Mouse (Mus musculus): ENCODE data around the gene Pcca. TPM values are rescaled to one million over a fixed set of nuclear protein-coding genes. Genes with fewer than 3 reads are reported as not detected.
A peak's percentile ranks its signal among the peaks of the same experiment; 100 is the strongest.
"Not testable (repeated sequence)": the region's sequence is repeated elsewhere in the genome, so short reads cannot be mapped to it uniquely, and the experiment has no call there.

Gene Pcca
- polyA plus RNA-seq, 1 experiment from 2014 or later = 32.2 TPM

DNA sequence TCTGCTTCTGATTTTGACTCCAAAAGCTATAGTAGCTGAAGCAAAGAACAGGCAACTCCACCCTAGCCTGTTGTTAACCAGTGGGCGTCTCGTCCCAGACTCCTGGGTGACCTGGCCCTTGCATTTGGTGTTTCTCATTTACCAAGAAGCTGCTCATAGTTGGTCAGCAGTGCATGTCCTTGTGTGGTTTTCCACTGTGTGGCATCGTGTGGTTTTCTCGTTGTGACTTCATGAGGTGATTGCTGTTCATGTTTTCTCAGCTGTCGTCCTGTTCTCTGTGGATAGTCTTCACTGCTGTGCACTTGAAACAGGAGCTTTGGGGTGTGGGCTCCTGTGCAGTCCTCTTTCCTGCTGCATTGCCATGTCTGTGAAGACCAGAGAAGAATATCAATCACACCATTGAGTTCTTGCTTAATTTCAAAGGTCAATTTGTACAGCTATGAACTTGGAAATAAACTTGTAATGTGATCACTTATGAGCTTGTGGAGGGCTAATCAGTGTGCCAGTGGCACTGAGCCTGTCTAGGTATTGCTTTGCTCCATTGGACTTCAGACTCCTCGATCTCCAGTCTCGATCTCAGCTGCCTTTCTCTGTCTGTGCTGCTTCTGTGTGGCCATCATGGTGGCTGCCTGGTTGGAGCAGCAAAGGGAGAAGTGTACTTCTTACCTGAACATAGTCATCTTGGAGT, 40.1 kb downstream of the Pcca start:
- Histone ChIP-seq H3K4me3 (no peak overlapping the region), H3K9me3 (no peaks in the 10 kb centered on the region), H3K4me2 (replicated peaks) (no peak overlapping the region), H3K9ac (replicated peaks) (no peak overlapping the region), H3K27ac (replicated peaks) (no peak overlapping the region), H3K27me3 (no peaks in the 10 kb centered on the region), H3K4me1 (no peaks in the 10 kb centered on the region), H3K36me3 (0 out of 2 replicates have a peak, but pooled peaks cover 4% of the 10 kb centered on the region)
- ATAC-seq (ENCODE audit: low FRiP score, low read depth) = no peak
- WGBS = 84% methylated on average over 7 of the region's 7 CpGs

DNA sequence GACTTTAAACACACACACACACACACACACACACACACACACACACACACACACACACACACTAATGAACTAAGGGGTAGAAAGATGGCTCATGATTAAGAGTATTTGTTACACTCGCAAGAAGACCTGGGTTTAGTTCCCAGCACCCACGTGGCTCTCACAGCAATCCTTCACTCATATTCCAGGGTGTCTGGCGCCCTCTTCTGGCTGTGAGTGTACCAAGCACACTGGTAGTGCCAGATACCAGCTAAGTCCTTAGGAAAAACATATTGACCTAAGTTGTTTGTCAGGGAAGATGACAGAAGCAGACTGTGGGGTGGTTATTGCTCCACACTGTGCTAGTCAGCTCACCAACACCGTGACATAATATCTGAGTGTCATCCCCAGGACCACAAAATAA, 43.7 kb downstream of the Pcca start:
- Histone ChIP-seq H3K4me2 (replicated peaks) (no peak overlapping the region), H3K27ac (replicated peaks) (no peak overlapping the region), H3K9ac (replicated peaks) (no peak overlapping the region), H3K4me1 (no peaks in the 10 kb centered on the region; the same call in 1 of the 2 replicates), H3K27me3 (no peaks in the 10 kb centered on the region), H3K9me3 (no peaks in the 10 kb centered on the region), H3K4me3 (no peak overlapping the region), H3K36me3 (0 out of 2 replicates have a peak, but pooled peaks cover 4% of the 10 kb centered on the region)
- ATAC-seq (ENCODE audit: low FRiP score, low read depth) = no peak
- 90% methylated on average over 4 of the region's 4 CpGs for WGBS

DNA sequence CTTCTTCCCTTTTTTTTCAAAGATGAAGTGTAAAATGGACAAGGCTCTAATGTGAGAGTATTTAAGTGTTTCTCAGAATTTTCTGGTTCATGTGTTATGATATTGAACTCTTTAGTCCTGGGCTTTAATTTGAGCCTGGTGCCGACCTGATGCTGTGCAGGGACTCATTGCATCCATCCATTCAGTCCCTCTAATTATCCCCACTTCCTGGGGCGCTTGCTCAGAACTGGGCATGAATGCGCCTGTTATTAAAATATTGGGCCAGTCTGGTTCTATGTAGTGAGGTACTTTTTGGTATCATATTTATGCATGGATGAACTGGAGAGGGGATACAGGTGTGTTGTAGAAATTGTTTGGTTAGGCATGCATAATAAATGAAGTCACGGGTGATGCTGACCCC, 47.9 kb downstream of the Pcca start:
- Histone ChIP-seq H3K27ac (replicated peaks) (no peak overlapping the region), H3K9ac (replicated peaks) (no peak overlapping the region), H3K4me1 (no peaks in the 10 kb centered on the region; the same call in 1 of the 2 replicates), H3K36me3 (0 out of 2 replicates have a peak, but pooled peaks cover 4% of the 10 kb centered on the region), H3K27me3 (no peaks in the 10 kb centered on the region), H3K4me2 (replicated peaks) (no peak overlapping the region), H3K9me3 (no peaks in the 10 kb centered on the region), H3K4me3 (no peak overlapping the region)
- ATAC-seq (ENCODE audit: low FRiP score, low read depth) = no peak
- WGBS = 74% methylated on average over 4 of the region's 4 CpGs

DNA sequence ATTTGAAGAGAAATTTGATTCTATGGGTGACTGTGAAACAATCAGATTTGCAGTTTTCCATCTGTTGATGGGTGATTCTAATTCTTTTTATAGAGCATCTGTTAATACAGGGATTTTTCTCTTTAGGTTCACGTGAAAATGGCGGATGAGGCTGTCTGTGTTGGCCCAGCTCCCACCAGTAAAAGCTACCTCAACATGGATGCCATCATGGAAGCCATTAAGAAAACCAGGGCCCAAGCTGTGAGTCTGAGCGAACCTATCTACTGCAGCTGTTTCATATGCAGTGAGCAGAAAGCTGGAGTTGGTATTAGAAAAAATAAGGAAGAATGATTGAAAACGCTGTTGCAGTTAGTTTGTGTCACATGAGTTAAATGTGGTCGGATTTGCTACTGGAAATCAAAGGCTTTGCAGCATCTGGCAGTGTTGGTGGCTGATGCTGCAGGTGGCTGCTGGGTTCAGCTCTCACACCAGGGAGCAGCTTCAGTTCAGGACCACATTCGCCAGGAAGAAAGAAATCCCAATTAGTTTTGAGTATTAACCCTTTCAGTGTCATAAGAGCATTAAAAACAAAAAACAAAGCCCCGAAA, 48.5 kb downstream of the Pcca start:
- no peak overlapping the region for H3K27ac ChIP-seq (replicated peaks)
- no peak overlapping the region for H3K4me2 ChIP-seq (replicated peaks)
- H3K9ac ChIP-seq (replicated peaks) = no peak overlapping the region
- no peaks in the 10 kb centered on the region for H3K9me3 ChIP-seq
- no peaks in the 10 kb centered on the region for H3K27me3 ChIP-seq
- H3K4me3 ChIP-seq = no peak overlapping the region
- 0 out of 2 replicates have a peak, but pooled peaks cover 4% of the 10 kb centered on the region for H3K36me3 ChIP-seq
- H3K4me1 ChIP-seq = no peaks in the 10 kb centered on the region; the same call in 1 of the 2 replicates
- no peak for ATAC-seq (ENCODE audit: low FRiP score, low read depth)
- 48% methylated on average over 7 of the region's 7 CpGs for WGBS

DNA sequence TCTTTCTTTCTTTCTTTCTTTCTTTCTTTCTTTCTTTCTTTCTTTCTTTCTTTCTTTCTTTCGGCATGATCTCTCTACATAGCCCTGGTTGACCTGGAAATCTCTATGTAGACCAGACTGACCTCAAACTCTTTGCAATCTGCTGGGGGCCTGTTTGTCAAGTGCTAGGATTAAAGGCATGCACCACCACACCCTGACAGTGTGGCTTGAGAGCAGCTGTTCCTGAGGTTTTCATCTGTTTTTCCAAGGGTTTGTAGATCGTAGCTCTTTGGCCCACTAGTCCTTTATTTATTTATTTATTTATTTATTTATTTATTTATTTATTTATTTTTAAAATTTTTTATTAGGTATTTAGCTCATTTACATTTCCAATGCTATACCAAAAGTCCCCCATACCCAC, 50.0 kb downstream of the Pcca start:
- H3K9ac ChIP-seq (replicated peaks); H3K4me2 ChIP-seq (replicated peaks); H3K27ac ChIP-seq (replicated peaks); H3K36me3 ChIP-seq; H3K4me1 ChIP-seq; H3K27me3 ChIP-seq; H3K9me3 ChIP-seq; ATAC-seq (ENCODE audit: low FRiP score, low read depth); H3K4me3 ChIP-seq: not testable (repeated sequence)
- WGBS = 89% methylated on average over 2 of the region's 2 CpGs

DNA sequence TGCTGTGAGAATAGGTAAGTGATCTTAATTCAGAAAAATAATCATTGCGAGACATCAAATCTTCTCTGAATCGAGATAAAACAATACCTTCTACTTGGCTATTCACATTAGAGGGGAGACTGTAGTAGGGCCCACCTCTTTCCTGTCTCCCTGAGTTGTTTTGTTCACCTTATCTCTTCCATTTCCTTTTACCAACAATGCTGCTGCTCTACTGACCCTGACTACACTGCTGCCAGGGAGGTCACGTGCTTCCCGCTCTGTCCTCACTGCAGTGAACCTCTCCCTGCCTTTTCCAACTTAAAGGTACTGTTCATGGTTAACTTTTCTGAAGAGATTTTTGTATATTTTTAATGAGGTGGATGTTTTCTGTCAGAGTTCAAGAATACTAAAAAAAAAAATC, 52.8 kb downstream of the Pcca start:
- no peaks in the 10 kb centered on the region; the same call in 1 of the 2 replicates for H3K4me1 ChIP-seq
- H3K9ac ChIP-seq (replicated peaks) = no peak overlapping the region
- H3K9me3 ChIP-seq = no peaks in the 10 kb centered on the region
- ATAC-seq (ENCODE audit: low FRiP score, low read depth) = no peak
- no peaks in the 10 kb centered on the region for H3K27me3 ChIP-seq
- H3K4me2 ChIP-seq (replicated peaks) = no peak overlapping the region
- no peaks in the 10 kb centered on the region for H3K36me3 ChIP-seq
- 86% methylated on average over 4 of the region's 4 CpGs for WGBS
- no peak overlapping the region for H3K4me3 ChIP-seq
- no peak overlapping the region for H3K27ac ChIP-seq (replicated peaks)

DNA sequence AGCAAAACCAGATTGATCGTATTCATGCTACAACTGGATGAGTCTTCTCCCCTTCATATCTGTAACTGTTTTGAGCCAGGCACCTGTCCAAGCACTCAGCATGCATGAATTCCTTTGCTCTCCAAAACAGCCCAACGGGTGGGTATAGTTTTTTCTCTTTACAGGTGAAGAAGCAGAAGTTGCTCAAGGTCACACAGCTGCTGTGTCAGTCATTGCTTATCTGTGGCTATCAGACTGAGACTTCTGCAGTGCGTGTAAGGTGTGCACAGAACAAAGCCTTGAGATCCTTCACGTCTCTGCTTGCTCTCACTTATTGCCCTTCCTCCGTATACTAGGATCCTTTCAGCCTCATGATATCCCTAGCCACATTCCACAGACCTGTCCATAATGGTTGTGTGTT, 63.4 kb downstream of the Pcca start:
- no peaks in the 10 kb centered on the region for H3K36me3 ChIP-seq
- 85% methylated on average over 5 of the region's 5 CpGs for WGBS
- no peak overlapping the region for H3K4me3 ChIP-seq
- H3K27me3 ChIP-seq = no peaks in the 10 kb centered on the region
- H3K9me3 ChIP-seq = no peaks in the 10 kb centered on the region
- ATAC-seq (ENCODE audit: low FRiP score, low read depth) = no peak
- H3K27ac ChIP-seq (replicated peaks) = no peak overlapping the region
- H3K4me1 ChIP-seq = peaks cover 3% of the 10 kb centered on the region; the same call in 1 of the 2 replicates
- H3K4me2 ChIP-seq (replicated peaks) = no peak overlapping the region
- H3K9ac ChIP-seq (replicated peaks) = no peak overlapping the region

DNA sequence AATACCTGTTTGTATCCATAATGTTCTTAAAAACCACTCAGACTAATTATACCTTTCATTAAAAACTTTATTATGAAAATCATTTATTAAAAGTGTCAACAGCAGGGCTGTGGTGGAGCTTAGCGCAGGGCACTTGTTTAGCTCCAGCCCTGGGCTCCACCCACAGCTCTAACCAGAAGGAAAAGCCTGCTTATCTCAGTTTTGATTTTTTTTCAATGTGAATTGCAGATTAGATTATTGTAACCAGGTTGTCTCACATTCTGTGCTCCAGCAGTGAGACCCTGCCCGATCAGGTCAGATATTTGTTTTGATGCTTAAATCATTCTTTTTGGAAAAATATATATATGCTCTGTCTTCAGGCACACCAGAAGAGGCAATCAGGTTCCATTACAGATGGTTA, 64.7 kb downstream of the Pcca start:
- ATAC-seq (ENCODE audit: low FRiP score, low read depth) = no peak

DNA sequence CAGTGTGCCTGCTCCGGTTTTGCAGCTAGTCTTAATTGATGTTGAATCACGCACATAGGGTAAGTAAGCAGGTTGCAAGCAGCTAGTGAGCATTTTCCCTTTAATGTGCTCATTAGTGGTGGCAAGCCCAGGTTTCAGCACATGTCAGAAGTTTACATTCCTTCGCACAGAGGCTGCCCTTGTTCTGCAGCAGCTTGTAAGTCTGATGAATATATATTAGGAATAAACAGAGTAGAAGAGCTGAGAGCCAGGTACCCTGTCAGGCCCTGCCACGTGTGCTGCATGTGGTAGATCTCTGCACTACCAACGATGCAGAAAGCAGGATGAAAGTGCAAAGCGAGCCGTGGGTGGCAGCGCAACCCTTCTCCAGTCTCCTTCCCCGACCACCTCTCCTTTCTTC, 65.7 kb downstream of the Pcca start:
- H3K27ac ChIP-seq (replicated peaks) = no peak overlapping the region
- no peak overlapping the region for H3K4me3 ChIP-seq
- H3K9me3 ChIP-seq = no peaks in the 10 kb centered on the region
- no peaks in the 10 kb centered on the region for H3K27me3 ChIP-seq
- no peak overlapping the region for H3K4me2 ChIP-seq (replicated peaks)
- H3K9ac ChIP-seq (replicated peaks) = no peak overlapping the region
- H3K4me1 ChIP-seq = peaks cover 6% of the 10 kb centered on the region; the same call in 1 of the 2 replicates
- ATAC-seq (ENCODE audit: low FRiP score, low read depth) = 0 out of 2 replicates have a peak, but pooled peaks have one; percentile 23
- H3K36me3 ChIP-seq = no peaks in the 10 kb centered on the region
- WGBS = 77% methylated on average over 9 of the region's 9 CpGs

More for the DNA sequence above, 64.7 kb downstream of the Pcca start:
- H3K4me3 ChIP-seq = no peak overlapping the region
- H3K9me3 ChIP-seq = no peaks in the 10 kb centered on the region
- no peak overlapping the region for H3K27ac ChIP-seq (replicated peaks)
- H3K9ac ChIP-seq (replicated peaks) = no peak overlapping the region
- H3K4me1 ChIP-seq = peaks cover 3% of the 10 kb centered on the region; the same call in 1 of the 2 replicates
- WGBS = 92% methylated on average over 2 of the region's 2 CpGs
- no peaks in the 10 kb centered on the region for H3K36me3 ChIP-seq
- no peaks in the 10 kb centered on the region for H3K27me3 ChIP-seq
- no peak overlapping the region for H3K4me2 ChIP-seq (replicated peaks)

DNA sequence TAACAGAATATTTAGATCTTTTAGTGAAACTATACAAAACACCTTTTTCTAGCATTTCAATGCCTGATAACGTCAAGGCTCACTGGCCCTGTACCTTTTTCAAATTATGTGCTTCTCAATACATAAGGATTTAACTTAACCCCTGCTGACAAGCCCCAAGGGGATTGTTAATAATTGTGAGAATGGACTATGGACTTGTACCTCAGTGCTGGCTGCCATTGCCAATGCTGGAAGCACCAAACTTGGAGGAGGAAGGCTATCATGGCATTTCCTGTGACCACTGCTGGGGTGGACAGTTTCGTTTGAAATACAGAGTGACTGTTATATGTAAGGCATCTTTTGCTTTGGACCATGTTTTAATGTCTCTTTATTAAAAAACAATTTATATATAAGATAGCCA, 68.6 kb downstream of the Pcca start:
- Histone ChIP-seq H3K4me1 (peaks cover 11% of the 10 kb centered on the region), H3K36me3 (no peaks in the 10 kb centered on the region), H3K27ac (replicated peaks) (no peak overlapping the region), H3K4me2 (replicated peaks) (no peak overlapping the region), H3K4me3 (no peak overlapping the region), H3K27me3 (no peaks in the 10 kb centered on the region), H3K9me3 (no peaks in the 10 kb centered on the region), H3K9ac (replicated peaks) (no peak overlapping the region)
- ATAC-seq (ENCODE audit: low FRiP score, low read depth) = no peak
- WGBS = 61% methylated on average over 2 of the region's 2 CpGs

DNA sequence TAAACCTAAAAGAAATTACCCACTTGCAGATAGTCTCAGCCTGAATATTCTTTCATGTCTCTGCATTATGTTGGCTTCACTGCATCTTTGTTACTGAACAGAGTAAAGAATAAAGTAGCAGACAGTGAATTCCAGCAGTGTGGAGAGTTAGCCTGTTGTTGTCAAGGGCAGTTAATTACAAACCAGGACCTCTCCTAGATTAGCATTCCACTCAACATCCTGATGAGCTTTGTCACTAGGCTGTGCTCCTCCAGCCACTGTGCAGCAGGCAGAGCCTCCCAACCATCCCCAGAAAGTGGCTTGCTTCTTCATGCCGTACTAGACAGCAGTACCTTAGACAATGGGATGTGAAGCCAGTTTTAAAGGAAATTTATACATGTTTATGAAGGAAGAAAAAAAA, 72.4 kb downstream of the Pcca start:
- H3K36me3 ChIP-seq = no peaks in the 10 kb centered on the region
- no peaks in the 10 kb centered on the region for H3K9me3 ChIP-seq
- H3K9ac ChIP-seq (replicated peaks) = no peak overlapping the region
- 47% methylated on average over 1 of the region's 1 CpGs for WGBS
- H3K27me3 ChIP-seq = no peaks in the 10 kb centered on the region
- peak; percentile 76 for ATAC-seq (ENCODE audit: low FRiP score, low read depth)
- no peak overlapping the region for H3K4me3 ChIP-seq
- no peak overlapping the region for H3K27ac ChIP-seq (replicated peaks)
- peaks cover 8% of the 10 kb centered on the region for H3K4me1 ChIP-seq
- no peak overlapping the region for H3K4me2 ChIP-seq (replicated peaks)

DNA sequence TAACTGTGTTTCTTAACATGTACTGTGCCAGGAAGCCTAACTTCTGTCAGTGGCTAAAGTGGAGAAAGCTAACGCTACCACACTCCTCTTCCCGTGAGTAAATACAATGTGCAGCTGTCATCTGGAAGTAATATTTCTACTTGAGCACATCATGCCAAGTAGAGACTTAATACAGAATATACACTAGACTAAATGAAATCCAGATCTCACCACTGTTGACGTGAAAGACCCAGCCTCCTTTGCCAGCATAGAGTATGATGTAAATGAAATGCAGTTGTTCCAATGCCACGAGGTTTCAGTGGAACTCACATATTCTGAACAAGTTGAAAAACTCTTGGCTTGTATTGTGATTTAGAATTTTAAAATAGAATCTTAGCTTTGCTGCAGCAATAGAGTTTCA, 73.3 kb downstream of the Pcca start:
- no peaks in the 10 kb centered on the region for H3K27me3 ChIP-seq
- no peak overlapping the region for H3K4me3 ChIP-seq
- peaks cover 8% of the 10 kb centered on the region for H3K4me1 ChIP-seq
- no peaks in the 10 kb centered on the region for H3K36me3 ChIP-seq
- 83% methylated on average over 4 of the region's 4 CpGs for WGBS
- no peak overlapping the region for H3K4me2 ChIP-seq (replicated peaks)
- H3K9me3 ChIP-seq = no peaks in the 10 kb centered on the region
- no peak overlapping the region for H3K27ac ChIP-seq (replicated peaks)
- H3K9ac ChIP-seq (replicated peaks) = no peak overlapping the region
- ATAC-seq (ENCODE audit: low FRiP score, low read depth) = no peak
